Mouse (Mus musculus) kidney, embryonic 16.5 days (tissue): ENCODE data around the gene Sypl2. TPM values are rescaled to one million over a fixed set of nuclear protein-coding genes. Genes with fewer than 3 reads are reported as not detected.
A peak's percentile ranks its signal among the peaks of the same experiment; 100 is the strongest.

Source experiments
- ATAC-seq: fragments of 200-750 bp; cut with Nextera tagmentation; 2 replicates; pipeline ENCODE4 v1.8.0; 2017; ENCODE audit warnings: moderate TSS enrichment; ENCODE audit not compliant: low FRiP score, low TSS enrichment
- H3K27ac ChIP-seq: fragments of 300-500 bp; sonication (generic); 2 replicates; pipeline ENCODE4 v1.5.1; 2014; ENCODE audit warnings: low read length
- H3K27me3 ChIP-seq: fragments of 300-500 bp; sonication (generic); 2 replicates; pipeline ENCODE4 v1.6.1; 2014; ENCODE audit warnings: low read length, control low read depth, mixed read lengths; ENCODE audit not compliant: insufficient read depth
- H3K36me3 ChIP-seq: fragments of 300-500 bp; sonication (generic); 2 replicates; pipeline ENCODE4 v1.6.1; 2014; ENCODE audit warnings: low read length, control low read depth, mixed read lengths; ENCODE audit not compliant: insufficient read depth
- H3K4me1 ChIP-seq: fragments of 300-500 bp; sonication (generic); 2 replicates; pipeline ENCODE4 v1.6.1; 2014; ENCODE audit warnings: low read length, control low read depth, mixed read lengths; ENCODE audit not compliant: insufficient read depth
- H3K4me2 ChIP-seq: fragments of 300-500 bp; sonication (generic); replicated peaks from 2 replicates; pipeline ENCODE4 v1.6.1; 2014; ENCODE audit warnings: low read depth, low read length
- H3K4me3 ChIP-seq: fragments of 300-500 bp; sonication (generic); 2 replicates; pipeline ENCODE4 v1.5.1; 2014; ENCODE audit warnings: mild to moderate bottlenecking, low read length
- H3K9ac ChIP-seq: fragments of 300-500 bp; sonication (generic); replicated peaks from 2 replicates; pipeline ENCODE4 v1.6.1; 2014; ENCODE audit warnings: low read length
- H3K9me3 ChIP-seq: fragments of 300-500 bp; sonication (generic); 2 replicates; pipeline ENCODE4 v1.6.1; 2016; ENCODE audit warnings: low read length, control low read depth
- WGBS: fragments of 180-500 bp; shearing (Covaris S2); extraction: QIAGEN DNeasy Blood & Tissue Kit; methylation state at CpG from one replicate; pipeline ENCODE4 v1.1.7; 2014; 5-methylcytosine and 5-hydroxymethylcytosine counted together
- polyA plus RNA-seq: library from polyadenylated mRNA; unstranded; fragments of >200 nt; fragmentation: Nextera tagmentation; extraction: Ambion mirVana; gene quantifications from 2 replicates; pipeline ENCODE4 v1.2.1, GENCODE M21; 2015

The Sypl2 gene
- polyA plus RNA-seq, 1 experiment from 2014 or later: 3.7 TPM

GRCm38 (mm10) chr3:108227521-108227920 is 1.1 kb upstream of the Sypl2 start:
- no peak overlapping the region for H3K27ac ChIP-seq
- peaks cover 16% of the 10 kb centered on the region; the same call in 1 of the 2 replicates for H3K4me1 ChIP-seq
- no peaks in the 10 kb centered on the region for H3K9me3 ChIP-seq
- H3K4me3 ChIP-seq: peak overlapping the region; percentile 57; the same call in 1 of the 2 replicates
- WGBS: 65% methylated on average over 2 of the region's 2 CpGs
- H3K36me3 ChIP-seq: no peaks in the 10 kb centered on the region
- peak overlapping the region; percentile 79 for H3K4me2 ChIP-seq
- H3K9ac ChIP-seq: no peak overlapping the region
- no peak for ATAC-seq
- H3K27me3 ChIP-seq: peaks cover 29% of the 10 kb centered on the region

- Histone ChIP-seq H3K27me3 (peaks cover 29% of the 10 kb centered on the region), H3K4me2 (peak overlapping the region; percentile 79), H3K9me3 (no peaks in the 10 kb centered on the region), H3K36me3 (no peaks in the 10 kb centered on the region), H3K27ac (peak overlapping the region; percentile 58), H3K4me1 (peaks cover 16% of the 10 kb centered on the region; the same call in 1 of the 2 replicates), H3K4me3 (peak overlapping the region; percentile 57), H3K9ac (peak overlapping the region; percentile 73)
- peak; percentile 84 for ATAC-seq
- under 1% methylated on average over 61 of the region's 67 CpGs for WGBS
Observed at GRCm38 (mm10) chr3:108225711-108226557, 514 bp downstream of the Sypl2 start.

DNA sequence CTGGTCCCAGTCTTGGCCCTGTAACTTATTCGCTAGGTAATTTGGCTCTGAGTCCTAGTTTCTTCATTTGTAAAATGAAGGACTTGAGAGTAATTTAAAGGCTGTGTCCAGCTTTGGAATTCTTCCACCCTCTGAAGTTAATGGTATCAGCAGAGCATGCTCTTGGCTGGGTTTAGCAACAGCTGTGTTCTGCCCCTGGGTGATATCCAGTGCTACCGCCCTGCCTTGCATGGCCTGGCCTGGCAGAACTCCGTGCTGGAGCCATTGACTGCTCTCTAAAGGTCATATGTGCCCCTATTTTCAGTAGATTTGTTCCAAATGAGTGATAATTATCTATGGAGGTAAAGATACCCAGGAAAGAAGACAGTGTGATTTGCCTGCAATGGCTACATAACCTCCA is 5.8 kb downstream of the Sypl2 start:
- 69% methylated on average over 3 of the region's 3 CpGs for WGBS
- H3K4me1 ChIP-seq: no peaks in the 10 kb centered on the region
- H3K27ac ChIP-seq: no peak overlapping the region
- no peaks in the 10 kb centered on the region for H3K9me3 ChIP-seq
- peaks cover 20% of the 10 kb centered on the region for H3K27me3 ChIP-seq
- no peak overlapping the region for H3K9ac ChIP-seq
- no peak for ATAC-seq
- no peak overlapping the region for H3K4me3 ChIP-seq
- H3K4me2 ChIP-seq: no peak overlapping the region
- H3K36me3 ChIP-seq: no peaks in the 10 kb centered on the region

DNA sequence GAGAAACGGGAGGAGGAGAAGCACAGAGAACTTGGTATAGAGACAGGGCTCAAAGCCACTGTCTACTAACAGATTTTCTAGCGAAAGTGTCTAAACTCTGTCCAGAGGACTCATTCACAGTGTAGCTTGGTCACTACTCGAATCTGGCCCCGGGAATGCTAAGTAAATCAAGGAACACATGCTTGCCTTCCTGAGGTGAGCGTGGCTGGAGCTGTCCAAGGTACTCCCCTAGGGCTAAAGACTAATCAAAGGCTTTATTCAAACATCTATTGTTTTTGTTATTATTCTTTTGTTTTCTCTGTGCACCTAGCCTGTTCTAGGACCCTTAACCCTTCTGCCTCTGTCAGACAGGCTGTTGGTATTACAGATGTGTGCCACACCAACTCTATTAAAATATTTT is 11.7 kb downstream of the Sypl2 start:
- ATAC-seq: no peak
- WGBS: 14% methylated on average over 5 of the region's 5 CpGs
- no peak overlapping the region for H3K4me2 ChIP-seq
- no peaks in the 10 kb centered on the region for H3K27me3 ChIP-seq
- H3K27ac ChIP-seq: no peak overlapping the region
- H3K4me3 ChIP-seq: no peak overlapping the region
- no peaks in the 10 kb centered on the region for H3K36me3 ChIP-seq
- H3K4me1 ChIP-seq: peaks cover 3% of the 10 kb centered on the region
- H3K9ac ChIP-seq: no peak overlapping the region
- no peaks in the 10 kb centered on the region for H3K9me3 ChIP-seq

DNA sequence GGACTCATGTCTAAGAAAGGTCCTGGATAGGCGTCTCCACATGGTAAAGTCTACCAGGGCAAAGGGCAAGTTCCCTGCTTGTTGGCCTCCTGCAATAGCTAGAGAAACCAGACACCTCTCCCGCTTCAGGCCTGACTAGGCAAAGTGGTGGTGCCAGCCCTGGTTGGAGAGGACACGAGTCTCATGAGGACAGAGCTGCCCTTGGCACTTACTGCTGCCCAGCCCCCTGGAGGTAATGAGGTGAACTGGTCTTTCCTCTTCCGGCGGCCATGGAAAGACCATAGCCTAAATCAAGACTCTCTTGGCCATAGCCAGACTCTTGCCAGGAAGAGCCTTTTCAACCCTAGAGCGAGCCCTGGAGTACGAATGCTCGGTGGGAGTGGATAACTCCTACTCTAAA is 14.0 kb downstream of the Sypl2 start:
- H3K4me2 ChIP-seq: no peak overlapping the region
- no peak for ATAC-seq
- H3K9me3 ChIP-seq: no peaks in the 10 kb centered on the region
- no peak overlapping the region for H3K9ac ChIP-seq
- peaks cover 20% of the 10 kb centered on the region for H3K4me1 ChIP-seq
- no peaks in the 10 kb centered on the region for H3K36me3 ChIP-seq
- WGBS: 69% methylated on average over 8 of the region's 8 CpGs
- H3K27ac ChIP-seq: no peak overlapping the region
- H3K27me3 ChIP-seq: no peaks in the 10 kb centered on the region
- no peak overlapping the region for H3K4me3 ChIP-seq

DNA sequence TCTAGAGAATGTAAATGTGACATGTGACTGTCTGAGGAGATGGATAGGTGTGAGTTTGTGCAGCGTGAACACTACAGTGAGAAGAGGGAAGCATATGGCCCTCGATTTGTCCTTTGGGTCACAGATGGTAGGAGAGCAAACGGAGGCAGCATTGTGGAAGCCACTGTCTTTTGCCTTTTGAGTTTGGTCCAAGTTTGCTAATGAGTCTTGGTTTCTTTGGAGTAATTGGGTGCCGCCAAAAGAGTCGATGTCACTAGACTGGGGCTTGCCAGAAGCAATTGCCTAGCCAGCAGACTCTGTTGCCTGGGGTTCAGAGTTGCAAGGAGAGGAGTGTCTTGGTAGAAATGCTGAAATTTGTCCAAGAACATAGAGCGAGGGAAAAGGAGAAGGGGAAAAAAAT is 14.6 kb downstream of the Sypl2 start:
- H3K27me3 ChIP-seq: no peaks in the 10 kb centered on the region
- no peak overlapping the region for H3K4me3 ChIP-seq
- no peak overlapping the region for H3K4me2 ChIP-seq
- peaks cover 23% of the 10 kb centered on the region for H3K4me1 ChIP-seq
- H3K27ac ChIP-seq: no peak overlapping the region
- peaks cover 3% of the 10 kb centered on the region; the same call in 1 of the 2 replicates for H3K36me3 ChIP-seq
- H3K9me3 ChIP-seq: no peaks in the 10 kb centered on the region
- WGBS: 81% methylated on average over 6 of the region's 6 CpGs
- no peak overlapping the region for H3K9ac ChIP-seq
- no peak for ATAC-seq

GRCm38 (mm10) chr3:108210771-108211139 is 15.7 kb downstream of the Sypl2 start, which contains the start of gene Atxn7l2:
TSS of gene Atxn7l2 (minus strand) at chr3:108210934.
- 0% methylated on average over 14 of the region's 14 CpGs for WGBS
- peak within 1 kb of the TSS; percentile 56 for H3K4me3 ChIP-seq
- H3K4me2 ChIP-seq: peak within 1 kb of the TSS; percentile 79
- H3K36me3 ChIP-seq: peaks cover 14% of the 10 kb centered on the region; the same call in 1 of the 2 replicates
- peaks cover 23% of the 10 kb centered on the region for H3K4me1 ChIP-seq
- peak within 1 kb of the TSS; percentile 80 for H3K9ac ChIP-seq
- H3K9me3 ChIP-seq: no peaks in the 10 kb centered on the region
- peak; percentile 87 for ATAC-seq
- no peaks in the 10 kb centered on the region for H3K27me3 ChIP-seq
- peak within 1 kb of the TSS; percentile 89 for H3K27ac ChIP-seq

DNA sequence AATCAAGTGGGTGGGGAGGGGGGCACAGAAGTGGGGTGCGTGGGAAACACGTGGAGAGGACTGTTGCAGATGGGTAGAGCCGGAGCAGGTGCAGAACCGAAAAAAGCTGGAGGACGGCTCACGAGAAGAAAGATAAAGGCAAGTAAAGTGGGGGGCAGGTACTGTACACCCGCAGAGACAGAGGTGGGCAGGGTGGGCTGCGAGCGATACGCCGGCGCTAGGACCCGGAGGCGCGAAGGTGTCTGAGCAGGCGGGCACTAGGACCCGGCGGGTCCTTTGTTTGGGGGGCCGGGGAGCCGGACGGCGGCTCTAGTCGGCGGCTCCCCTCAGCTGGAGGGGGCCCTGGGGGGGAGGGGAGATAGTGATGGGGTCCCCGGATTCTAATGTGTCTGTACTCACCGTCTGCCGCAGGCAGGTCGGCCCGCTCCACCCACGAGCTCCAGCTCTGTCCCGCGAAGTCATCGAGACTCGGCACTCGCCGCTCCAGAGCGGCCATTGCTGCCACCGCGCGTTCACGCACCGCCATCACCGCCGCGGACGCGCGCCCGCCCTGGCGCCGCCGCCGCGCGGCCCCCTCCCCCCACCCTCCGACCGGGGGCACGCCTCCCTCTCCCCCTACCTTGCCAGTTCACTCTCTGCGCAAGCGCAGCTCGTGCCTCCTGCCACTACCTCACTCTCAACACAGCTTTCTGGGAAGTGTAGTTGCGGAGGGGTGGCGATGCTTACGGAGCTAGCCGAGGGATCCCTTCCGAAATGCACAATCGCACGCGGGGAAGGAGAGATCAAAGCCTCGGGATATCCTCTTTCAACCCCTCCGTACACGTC is 16.3 kb downstream of the Sypl2 start:
- peaks cover 20% of the 10 kb centered on the region; the same call in 1 of the 2 replicates for H3K36me3 ChIP-seq
- H3K4me2 ChIP-seq: peak overlapping the region; percentile 79
- H3K4me1 ChIP-seq: peaks cover 23% of the 10 kb centered on the region
- H3K27me3 ChIP-seq: no peaks in the 10 kb centered on the region
- peak overlapping the region; percentile 89 for H3K27ac ChIP-seq
- H3K9me3 ChIP-seq: no peaks in the 10 kb centered on the region
- ATAC-seq: peak; percentile 95
- peak overlapping the region; percentile 80 for H3K9ac ChIP-seq
- WGBS: under 1% methylated on average over 64 of the region's 72 CpGs
- peak overlapping the region; percentile 56 for H3K4me3 ChIP-seq

DNA sequence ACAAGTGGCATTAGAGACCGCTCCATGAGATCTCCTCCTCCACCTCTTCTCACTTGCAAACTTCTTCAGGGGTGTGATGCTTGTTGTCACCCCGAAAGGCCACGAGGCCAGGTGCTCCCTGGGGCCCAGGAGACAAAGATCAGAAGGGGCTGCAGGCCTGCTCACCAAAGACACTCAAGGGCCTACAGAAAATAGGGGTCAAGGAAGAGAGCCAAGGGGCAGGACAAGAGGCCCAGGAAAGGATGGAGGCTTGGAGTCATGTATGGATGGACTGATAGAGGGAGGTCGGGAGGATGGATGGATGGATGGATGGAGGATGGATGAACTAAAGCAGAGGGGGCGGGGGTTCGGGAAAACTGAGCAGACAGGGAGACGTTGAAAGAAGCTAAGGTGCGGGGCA is 16.9 kb downstream of the Sypl2 start:
- peaks cover 25% of the 10 kb centered on the region for H3K36me3 ChIP-seq
- H3K4me1 ChIP-seq: peaks cover 23% of the 10 kb centered on the region
- H3K27me3 ChIP-seq: no peaks in the 10 kb centered on the region
- WGBS: 7% methylated on average over 8 of the region's 8 CpGs
- H3K4me3 ChIP-seq: peak overlapping the region; percentile 56
- peak; percentile 2; the same call in 1 of the 2 replicates for ATAC-seq
- no peak overlapping the region; the same call in 1 of the 2 replicates for H3K27ac ChIP-seq
- H3K4me2 ChIP-seq: peak overlapping the region; percentile 79
- no peaks in the 10 kb centered on the region for H3K9me3 ChIP-seq
- peak overlapping the region; percentile 80 for H3K9ac ChIP-seq
